ENCODE assay signal across 24 mouse cellular contexts in genomic region chr2:154925411-154926031, GRCm38 (mm10). TPM values are rescaled to one million over a fixed set of nuclear protein-coding genes. Genes with fewer than 3 reads are reported as not detected.
DNase-seq lines count a peak whose midpoint lies in the region; ATAC-seq and TF ChIP-seq lines count a peak whose summit lies in the region.
"Had no signal": no experiment of that assay in that cellular context is flagged by ENCODE, and none has a peak within 500 bp of the region (broad histone marks: within the 10 kb centered on the region; RNA-seq: fewer than 3 reads in every experiment).

No protein-coding gene starts in this region.

- TF ChIP-seq EP300 in heart, adult 2 months (IDR thresholded peaks at IDR 0.05; ENCODE audit: insufficient read depth, low read depth, low read length), result no peak

- no peak for TF ChIP-seq CTCF in brain, embryonic 14.5 days (IDR thresholded peaks at IDR 0.05; ENCODE audit: borderline replicate concordance, extremely low read depth, insufficient read depth, insufficient read length)
- TF ChIP-seq CTCF in olfactory bulb, adult 2 months (IDR thresholded peaks at IDR 0.05; ENCODE audit: insufficient read depth, low read depth, low read length), result no peak
- TF ChIP-seq CTCF in heart, adult 2 months (IDR thresholded peaks at IDR 0.05), result no peak

- peak overlapping the region; percentile 59; the same call in 1 of the 2 replicates for H3K27ac ChIP-seq in forebrain, embryonic 12.5 days
- H3K27ac ChIP-seq in forebrain, embryonic 10.5 days, result no peak overlapping the region
- H3K27ac ChIP-seq in forebrain, embryonic 16.5 days (ENCODE audit: low read length), result no peak overlapping the region
- peak overlapping the region; percentile 70; the same call in 1 of the 2 replicates for H3K27ac ChIP-seq in olfactory bulb, adult 2 months (ENCODE audit: insufficient read depth, low read depth, low read length)
- no peak overlapping the region for H3K27ac ChIP-seq in heart, adult 2 months
- H3K27ac ChIP-seq: gastrocnemius, adult 2 months; hindbrain, embryonic 12.5 days; layer of hippocampus, adult 2 months; liver, embryonic 12.5 days; macrophage; midbrain, embryonic 13.5 days had no signal

- H3K36me3 ChIP-seq in forebrain, embryonic 12.5 days (replicated peaks), result no peaks in the 10 kb centered on the region
- no peaks in the 10 kb centered on the region for H3K36me3 ChIP-seq in forebrain, embryonic 10.5 days (replicated peaks)
- H3K36me3 ChIP-seq in forebrain, embryonic 16.5 days (ENCODE audit: control insufficient read depth, insufficient read depth), result no peaks in the 10 kb centered on the region
- H3K36me3 ChIP-seq in heart, adult 2 months (ENCODE audit: control insufficient read depth, insufficient read depth, low read length), result no peaks in the 10 kb centered on the region
- H3K36me3 ChIP-seq: G1E; hindbrain, embryonic 12.5 days; liver, embryonic 12.5 days; midbrain, embryonic 13.5 days had no signal

- H3K27me3 ChIP-seq in forebrain, embryonic 12.5 days, result peaks cover 43% of the 10 kb centered on the region
- H3K27me3 ChIP-seq in forebrain, embryonic 10.5 days (ENCODE audit: poor library complexity, severe bottlenecking), result peaks cover 54% of the 10 kb centered on the region
- no peaks in the 10 kb centered on the region for H3K27me3 ChIP-seq in forebrain, embryonic 16.5 days (replicated peaks; ENCODE audit: control insufficient read depth, insufficient read depth, low read length)
- no peaks in the 10 kb centered on the region for H3K27me3 ChIP-seq in heart, adult 2 months (ENCODE audit: control insufficient read depth, insufficient read depth, low read length)
- H3K27me3 ChIP-seq: hindbrain, embryonic 12.5 days; midbrain, embryonic 13.5 days had no signal

- TF ChIP-seq POLR2A in brain, embryonic 14.5 days (IDR thresholded peaks at IDR 0.05; ENCODE audit: borderline replicate concordance, extremely low read depth, insufficient read depth, insufficient read length, poor library complexity, severe bottlenecking), result no peak
- TF ChIP-seq POLR2A in olfactory bulb, adult 2 months (IDR thresholded peaks at IDR 0.05; ENCODE audit: insufficient read depth, low read depth, low read length), result no peak
- TF ChIP-seq POLR2A in heart, adult 2 months (IDR thresholded peaks at IDR 0.05; ENCODE audit: insufficient read depth, low read depth, low read length), result no peak

- peaks cover 7% of the 10 kb centered on the region for H3K4me1 ChIP-seq in forebrain, embryonic 12.5 days
- H3K4me1 ChIP-seq in forebrain, embryonic 10.5 days, result peaks cover 24% of the 10 kb centered on the region
- H3K4me1 ChIP-seq in forebrain, embryonic 16.5 days (replicated peaks; ENCODE audit: control insufficient read depth, insufficient read depth, low read length), result peaks cover 5% of the 10 kb centered on the region
- H3K4me1 ChIP-seq in olfactory bulb, adult 2 months (ENCODE audit: control insufficient read depth, insufficient read depth, low read length), result peaks cover 5% of the 10 kb centered on the region
- no peaks in the 10 kb centered on the region for H3K4me1 ChIP-seq in heart, adult 2 months (ENCODE audit: control insufficient read depth, insufficient read depth, low read length)
- H3K4me1 ChIP-seq: liver, embryonic 12.5 days had no signal

- H3K4me2 ChIP-seq in forebrain, embryonic 12.5 days, result no peak overlapping the region
- H3K4me2 ChIP-seq in forebrain, embryonic 16.5 days (ENCODE audit: low read length), result no peak overlapping the region
- H3K4me2 ChIP-seq: hindbrain, embryonic 12.5 days; liver, embryonic 12.5 days; lung, embryonic 14.5 days; midbrain, embryonic 13.5 days had no signal

- no peaks in the 10 kb centered on the region for H3K79me2 ChIP-seq in heart, adult 2 months (replicated peaks; ENCODE audit: control insufficient read depth, insufficient read depth, low read length)

- ATAC-seq in forebrain, embryonic 12.5 days (ENCODE audit: low FRiP score), result no peak
- ATAC-seq in forebrain, embryonic 16.5 days, result peak; percentile 40; the same call in 1 of the 2 replicates
- ATAC-seq in megakaryocyte progenitor cell, adult 5-6 weeks (replicated peaks; ENCODE audit: poor library complexity), result no peak
- ATAC-seq: CD4-positive, CD25-positive, alpha-beta regulatory T cell, adult 4 months; intestine, postnatal 0 days; liver, embryonic 12.5 days; midbrain, embryonic 13.5 days had no signal

- no peak overlapping the region for H3K9ac ChIP-seq in forebrain, embryonic 12.5 days
- no peak overlapping the region for H3K9ac ChIP-seq in forebrain, embryonic 16.5 days (replicated peaks; ENCODE audit: low read depth, low read length)
- H3K9ac ChIP-seq in heart, adult 2 months (ENCODE audit: low read depth, low read length), result no peak overlapping the region
- H3K9ac ChIP-seq: hindbrain, embryonic 12.5 days; liver, embryonic 12.5 days; lung, embryonic 14.5 days; midbrain, embryonic 13.5 days had no signal

- intact Hi-C loops in heart, adult 2 months (cut with DNase I), result no loop called here

- no peak for DNase-seq in forebrain, embryonic 10.5 days (ENCODE audit: extremely low spot score, low spot score)
- peak; percentile 83 for DNase-seq in brain, embryonic 14.5 days (ENCODE audit: low read depth)
- DNase-seq in kidney, postnatal 14 days, result no peak
- DNase-seq in heart, adult 2 months, result no peak
- DNase-seq: cerebellum, adult 11 months; cerebellum, postnatal 14 days; embryo, embryonic 11 days; gastrocnemius, adult 2 months; heart, adult 18-20 months; lung, embryonic 14.5 days; spleen, adult 18-20 months had no signal

- WGBS in forebrain, embryonic 12.5 days, result 14% methylated on average over 7 of the region's 7 CpGs
- 42% methylated on average over 7 of the region's 7 CpGs for WGBS in forebrain, embryonic 10.5 days
- WGBS in forebrain, embryonic 16.5 days, result 11% methylated on average over 7 of the region's 7 CpGs
- WGBS in olfactory bulb, adult 2 months, result 21% methylated on average over 7 of the region's 7 CpGs
- WGBS in heart, adult 2 months, result 71% methylated on average over 7 of the region's 7 CpGs

- H3K9me3 ChIP-seq in forebrain, embryonic 12.5 days, result no peaks in the 10 kb centered on the region
- H3K9me3 ChIP-seq in forebrain, embryonic 10.5 days, result no peaks in the 10 kb centered on the region
- H3K9me3 ChIP-seq in forebrain, embryonic 16.5 days (ENCODE audit: control insufficient read depth, low read length), result no peaks in the 10 kb centered on the region
- H3K9me3 ChIP-seq: G1E; hindbrain, embryonic 12.5 days; liver, embryonic 12.5 days; midbrain, embryonic 13.5 days had no signal

- H3K4me3 ChIP-seq in forebrain, embryonic 12.5 days (replicated peaks), result no peak overlapping the region
- no peak overlapping the region for H3K4me3 ChIP-seq in forebrain, embryonic 10.5 days
- no peak overlapping the region for H3K4me3 ChIP-seq in forebrain, embryonic 16.5 days (replicated peaks; ENCODE audit: low read length)
- H3K4me3 ChIP-seq in olfactory bulb, adult 2 months (ENCODE audit: insufficient read depth, low read depth, low read length), result no peak overlapping the region
- H3K4me3 ChIP-seq in heart, adult 2 months, result no peak overlapping the region
- H3K4me3 ChIP-seq: gastrocnemius, adult 2 months; hindbrain, embryonic 12.5 days; layer of hippocampus, adult 2 months; liver, embryonic 12.5 days; midbrain, embryonic 13.5 days; myocyte had no signal

RNA-seq across cellular contexts. Expression of gene Eif2s2, which starts 32.8 kb away (rescaled TPM):
- 113 TPM in 2 replicates for polyA plus RNA-seq in forebrain, embryonic 12.5 days (2016; fragmentation: Nextera tagmentation; extraction: Ambion mirVana)
- 118 and 132 TPM in 2 replicates for polyA plus RNA-seq in forebrain, embryonic 10.5 days (2016; fragmentation: Nextera tagmentation; extraction: Ambion mirVana)
- polyA plus RNA-seq in brain, embryonic 14.5 days (2012; rRNA removed), result 43.0 and 58.8 TPM in 2 replicates
- 66.2 and 66.8 TPM in 2 replicates for polyA plus RNA-seq in forebrain, embryonic 16.5 days (2015; fragmentation: Nextera tagmentation; extraction: Ambion mirVana)
- not detected in 2 replicates for polyA plus RNA-seq in olfactory bulb, adult 2 months (2012; ENCODE audit: insufficient read depth, insufficient read length, low replicate concordance, missing spikeins)
- total RNA-seq in heart, adult 2 months (2021), result 10 to 100 TPM; 49.0 to 56.6 TPM
- polyA plus RNA-seq in heart, adult 2 months (2012; rRNA removed), result 12.0 and 22.1 TPM in 2 replicates
- total RNA-seq in megakaryocyte progenitor cell, adult 5-6 weeks (2015), result 221 and 224 TPM in 2 replicates
- 199 and 212 TPM in 2 replicates for total RNA-seq in megakaryocyte progenitor cell, adult 5-6 weeks (2017)

Comparison
In these comparisons a context has a peak if more than half of its experiments do, and no peak if none do; other contexts are left out.
1. H3K27ac ChIP-seq: peak in forebrain, embryonic 12.5 days (single experiment) and olfactory bulb, adult 2 months (single experiment); none in forebrain, embryonic 10.5 days (single experiment), forebrain, embryonic 16.5 days (single experiment) and heart, adult 2 months (single experiment).